Mouse (Mus musculus): ENCODE measurements at regions not wholly inside any gene's neighbourhood (a gene's known extent, or its start where the extent isn't known, plus 50 kb on each side); places are given as distances from the start of the nearest gene placed in this dataset.

GRCm38 (mm10) chr11:48427423-48427822 lies 372.7 kb upstream of the Rack1 start:
- peak in 1 of 2 experiments; percentile 8 for DNase-seq

- no peak for DNase-seq
Measured at GRCm38 (mm10) chr11:48426446-48426845, 373.7 kb upstream of the Rack1 start.

- DNase-seq: no peak
Measured at GRCm38 (mm10) chr11:48418066-48418756, 381.9 kb upstream of the Rack1 start.

- DNase-seq: no peak
Measured at GRCm38 (mm10) chr11:48417615-48418014, 382.5 kb upstream of the Rack1 start.

- DNase-seq: no peak
Measured at GRCm38 (mm10) chr11:48398032-48398431, 402.1 kb upstream of the Rack1 start.

- no peak for DNase-seq
Measured at GRCm38 (mm10) chr11:48381489-48381888, 392.7 kb upstream of the Sgcd start.

- no peak for DNase-seq
Measured at GRCm38 (mm10) chr11:48378044-48378443, 389.3 kb upstream of the Sgcd start.

- no peak for DNase-seq
Measured at GRCm38 (mm10) chr11:48377269-48377668, 388.5 kb upstream of the Sgcd start.

- no peak for DNase-seq
Measured at GRCm38 (mm10) chr11:48351349-48352023, 362.7 kb upstream of the Sgcd start.

GRCm38 (mm10) chr11:48314500-48314899 lies 325.7 kb upstream of the Sgcd start:
- no peak for DNase-seq

- DNase-seq: no peak
Measured at GRCm38 (mm10) chr11:48295370-48295769, 306.6 kb upstream of the Sgcd start.

GRCm38 (mm10) chr11:48262492-48262891 lies 273.7 kb upstream of the Sgcd start:
- DNase-seq: no peak

GRCm38 (mm10) chr11:48261089-48261488 lies 272.3 kb upstream of the Sgcd start:
- no peak for DNase-seq

GRCm38 (mm10) chr11:48250678-48251317 lies 262.0 kb upstream of the Sgcd start:
- DNase-seq: no peak

- no peak for DNase-seq
Measured at GRCm38 (mm10) chr11:48249315-48249714, 260.5 kb upstream of the Sgcd start.

- no peak for DNase-seq
Measured at GRCm38 (mm10) chr11:48221156-48221555, 232.4 kb upstream of the Sgcd start.

- DNase-seq: no peak
Measured at GRCm38 (mm10) chr11:48219157-48219556, 230.4 kb upstream of the Sgcd start.

GRCm38 (mm10) chr11:48216762-48217161 lies 228.0 kb upstream of the Sgcd start:
- DNase-seq: no peak

- DNase-seq: no peak
Measured at GRCm38 (mm10) chr11:48186604-48187003, 197.8 kb upstream of the Sgcd start.

GRCm38 (mm10) chr11:48178943-48179342 lies 190.2 kb upstream of the Sgcd start:
- DNase-seq: peak; percentile 11 to 64

GRCm38 (mm10) chr11:48178174-48178573 lies 189.4 kb upstream of the Sgcd start:
- DNase-seq: no peak

- DNase-seq: no peak
Measured at GRCm38 (mm10) chr11:48176451-48176850, 187.7 kb upstream of the Sgcd start.

- peak in 1 of 2 experiments; percentile 7 for DNase-seq
Measured at GRCm38 (mm10) chr11:48152219-48152618, 163.4 kb upstream of the Sgcd start.

GRCm38 (mm10) chr11:48133335-48133734 lies 144.6 kb upstream of the Sgcd start:
- no peak for DNase-seq
